Mouse (Mus musculus): ENCODE data around the gene Olfr1350.

DNA sequence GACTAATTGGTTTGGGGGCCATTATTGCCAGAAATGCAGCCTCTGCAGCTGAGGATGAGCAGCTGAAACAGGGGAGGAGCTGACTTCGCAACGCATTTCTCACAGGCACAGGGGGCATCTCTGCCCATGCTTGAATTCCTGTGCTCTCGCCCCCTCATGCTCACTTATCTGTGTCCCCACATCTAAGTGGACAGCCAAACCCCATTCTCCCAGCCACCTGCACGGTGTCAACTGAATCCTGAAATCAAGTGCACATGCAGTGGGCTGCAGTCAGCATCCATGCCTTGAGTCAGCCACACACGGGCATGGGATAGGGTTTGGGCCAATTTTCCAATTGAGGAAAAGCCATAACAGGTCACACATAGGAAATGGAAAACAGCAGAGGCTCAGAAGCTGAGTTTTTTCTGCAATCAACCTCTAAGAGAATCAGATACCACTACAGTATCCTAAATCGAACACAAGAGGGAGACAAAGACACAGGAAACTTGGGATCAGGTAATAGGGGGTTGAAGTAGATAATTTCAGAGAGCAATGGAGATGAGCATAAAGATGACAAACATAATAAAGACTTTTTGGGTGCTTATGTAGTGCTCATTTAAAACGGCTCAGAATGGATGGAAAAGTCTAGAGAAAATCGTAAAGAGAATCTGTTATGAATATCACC, 21.6 kb downstream of the Olfr1350 start:
- no peak for TF ChIP-seq CTCF (conservative IDR thresholded peaks at IDR 0.05; ENCODE audit: insufficient read depth, insufficient read length, low read depth, low read length)
- no peak for TF ChIP-seq POLR2A (IDR thresholded peaks at IDR 0.05; ENCODE audit: low read depth, low read length)
